Mouse (Mus musculus) heart, postnatal 10 days (tissue): ENCODE data around the gene F10. TPM values are rescaled to one million over a fixed set of nuclear protein-coding genes. Genes with fewer than 3 reads are reported as not detected.
A peak's percentile ranks its signal among the peaks of the same experiment; 100 is the strongest.
"Not testable (repeated sequence)": the region's sequence is repeated elsewhere in the genome, so short reads cannot be mapped to it uniquely, and the experiment has no call there.

Experiments
- DNase-seq, 2 experiments: peaks; one replicate each; pipeline ENCODE4 v3.0.0; 2021
- intact Hi-C: fragments of 180-260 bp; cut with DNase I; formaldehyde crosslinking; loops from one replicate; pipeline ENCODE4 v1.15.1; 2025
- total RNA-seq, 2 experiments: library from RNA; stranded (reverse); gene quantifications; 2 replicates each; pipeline ENCODE4 v1.2.3; 2021

F10 gene
- total RNA-seq, 2 experiments from 2014 or later, result 0.30 to 0.41 TPM

GRCm38 (mm10) chr8:13057351-13057750, 20.2 kb downstream of the F10 start:
- no peak for DNase-seq
- intact Hi-C loops, result no loop called here

- no peak for DNase-seq
- intact Hi-C loops, result no loop called here
Measured at GRCm38 (mm10) chr8:13060441-13061150, 23.5 kb downstream of the F10 start, which contains the start of gene Proz. Gene Proz, plus strand, starts transcription at chr8:13060914.

GRCm38 (mm10) chr8:13063112-13063511, 26.0 kb downstream of the F10 start:
- DNase-seq, result no peak
- intact Hi-C loops, result no loop called here

- intact Hi-C loops, result no loop called here
- DNase-seq, result no peak
Measured at GRCm38 (mm10) chr8:13073255-13073654, 36.1 kb downstream of the F10 start.

GRCm38 (mm10) chr8:13075044-13075443, 37.9 kb downstream of the F10 start:
- intact Hi-C loops, result no loop called here
- DNase-seq, result no peak

GRCm38 (mm10) chr8:13075579-13075978, 38.5 kb downstream of the F10 start:
- intact Hi-C loops, DNase-seq: not testable (repeated sequence)

- no peak for DNase-seq
- intact Hi-C loops, result no loop called here
Measured at GRCm38 (mm10) chr8:13077542-13077941, 40.4 kb downstream of the F10 start.

- intact Hi-C loops, result loop anchor here (5.0 kb wide), 2 partner anchors 127 to 207 kb away; no protein-coding TSS in a partner anchor
Measured at GRCm38 (mm10) chr8:13104691-13105086, 67.6 kb downstream of the F10 start.

GRCm38 (mm10) chr8:13105087-13105881, 68.2 kb downstream of the F10 start, which contains the start of the genes Pcid2 and Cul4a:
Gene Pcid2, minus strand, starts transcription at chr8:13105459.
Gene Cul4a, plus strand, starts transcription at chr8:13105621.
- intact Hi-C loops, result loop anchor here (5.0 kb wide), 1 partner anchor 128 kb away; no protein-coding TSS in a partner anchor
- DNase-seq, result peak; percentile 97 to 98

More at GRCm38 (mm10) chr8:13104691-13105086, 67.6 kb downstream of the F10 start:
- peak; percentile 94 to 96 for DNase-seq

- intact Hi-C loops, result loop anchor here (5.0 kb wide), 1 partner anchor 129 kb away; no protein-coding TSS in a partner anchor
- DNase-seq, result no peak
Measured at GRCm38 (mm10) chr8:13105908-13106551, 68.9 kb downstream of the F10 start.

Other genes with a start within 250 kb of the F10 start
- 10 to 100 TPM; 56.4 to 88.8 TPM for gene Mcf2l, start 163.5 kb upstream of the F10 start, total RNA-seq
- gene F7, start 11.3 kb upstream of the F10 start, total RNA-seq, result not detected
- not detected for gene Proz, start 23.6 kb downstream of the F10 start, total RNA-seq
- 10 to 100 TPM; 11.7 to 12.0 TPM for gene Pcid2, start 68.2 kb downstream of the F10 start, total RNA-seq
- 10 to 100 TPM; 83.0 to 84.8 TPM for gene Cul4a, start 68.3 kb downstream of the F10 start, total RNA-seq
- gene Lamp1, start 121.9 kb downstream of the F10 start, total RNA-seq, result 100 to 1,000 TPM; 310 to 323 TPM
- gene Grtp1, start 163.3 kb downstream of the F10 start, total RNA-seq, result 1 to 10 TPM; 2.5 to 2.6 TPM
- gene Adprhl1, start 216.9 kb downstream of the F10 start, total RNA-seq, result 100 to 1,000 TPM; 418 to 470 TPM